Mouse (Mus musculus) neural tube, embryonic 11.5 days (tissue): ENCODE measurements around the gene Tifab. TPM values are rescaled to one million over a fixed set of nuclear protein-coding genes. Genes with fewer than 3 reads are reported as not detected.
"Not testable (repeated sequence)": the region's sequence is repeated elsewhere in the genome, so short reads cannot be mapped to it uniquely, and the experiment has no call there.

Experiments
- ATAC-seq: fragments of 200-750 bp; cut with Nextera tagmentation; 2 replicates; pipeline ENCODE4 v1.8.0; 2017; ENCODE audit warnings: moderate number of reproducible peaks, mild to moderate bottlenecking, moderate TSS enrichment, moderate library complexity; ENCODE audit not compliant: insufficient read depth, low FRiP score, low TSS enrichment
- DNase-seq: peaks from one replicate; pipeline ENCODE4 v3.0.0-alpha.2; 2015; ENCODE audit warnings: low spot score
- H3K27ac ChIP-seq: fragments of 300-500 bp; sonication (generic); 2 replicates; pipeline ENCODE4 v1.5.1; 2014; ENCODE audit warnings: low read depth, mild to moderate bottlenecking, low read length
- H3K27me3 ChIP-seq: fragments of 300-500 bp; sonication (generic); 2 replicates; pipeline ENCODE4 v1.6.1; 2014; ENCODE audit warnings: mild to moderate bottlenecking, low read length, mixed read lengths; ENCODE audit not compliant: control insufficient read depth, insufficient read depth
- H3K36me3 ChIP-seq: fragments of 300-500 bp; sonication (generic); 2 replicates; pipeline ENCODE4 v1.6.1; 2014; ENCODE audit warnings: mild to moderate bottlenecking, low read length, moderate library complexity, mixed read lengths; ENCODE audit not compliant: control insufficient read depth, insufficient read depth
- H3K4me1 ChIP-seq: fragments of 300-500 bp; sonication (generic); 2 replicates; pipeline ENCODE4 v1.6.1; 2014; ENCODE audit warnings: low read length, mixed read lengths; ENCODE audit not compliant: control insufficient read depth, insufficient read depth
- H3K4me2 ChIP-seq: fragments of 300-500 bp; sonication (generic); 2 replicates; pipeline ENCODE4 v1.6.1; 2014; ENCODE audit warnings: low read depth, mild to moderate bottlenecking, moderate library complexity
- H3K4me3 ChIP-seq: fragments of 300-500 bp; sonication (generic); 2 replicates; pipeline ENCODE4 v1.5.1; 2014; ENCODE audit warnings: low read depth, low read length
- H3K9ac ChIP-seq: fragments of 300-500 bp; sonication (generic); 2 replicates; pipeline ENCODE4 v1.6.1; 2014; ENCODE audit warnings: mild to moderate bottlenecking, low read length
- H3K9me3 ChIP-seq: fragments of 300-500 bp; sonication (generic); 2 replicates; pipeline ENCODE4 v1.6.1; 2016; ENCODE audit warnings: low read length; ENCODE audit not compliant: control insufficient read depth
- WGBS: fragments of 180-500 bp; shearing (Covaris S2); extraction: QIAGEN DNeasy Blood & Tissue Kit; methylation state at CpG from one replicate; pipeline ENCODE4 v1.1.7; 2014; 5-methylcytosine and 5-hydroxymethylcytosine counted together
- polyA plus RNA-seq: library from polyadenylated mRNA; unstranded; fragments of >200 nt; fragmentation: Nextera tagmentation; extraction: Ambion mirVana; gene quantifications from 2 replicates; pipeline ENCODE4 v1.2.1, GENCODE M21; 2014

The Tifab gene
- polyA plus RNA-seq, 1 experiment from 2014 or later, result 0.44 TPM

- Histone ChIP-seq H3K27ac (no peak overlapping the region), H3K36me3 (no peaks in the 10 kb centered on the region), H3K4me3 (no peak overlapping the region), H3K4me1 (peaks cover 10% of the 10 kb centered on the region), H3K9ac (no peak overlapping the region), H3K27me3 (peaks cover 11% of the 10 kb centered on the region), H3K9me3 (no peaks in the 10 kb centered on the region), H3K4me2 (no peak overlapping the region)
- 58% methylated on average over 5 of the region's 5 CpGs for WGBS
- DNase-seq (no peak), ATAC-seq (no peak)
Measured at GRCm38 (mm10) chr13:56214633-56215032, 35.9 kb upstream of the Tifab start.

DNA sequence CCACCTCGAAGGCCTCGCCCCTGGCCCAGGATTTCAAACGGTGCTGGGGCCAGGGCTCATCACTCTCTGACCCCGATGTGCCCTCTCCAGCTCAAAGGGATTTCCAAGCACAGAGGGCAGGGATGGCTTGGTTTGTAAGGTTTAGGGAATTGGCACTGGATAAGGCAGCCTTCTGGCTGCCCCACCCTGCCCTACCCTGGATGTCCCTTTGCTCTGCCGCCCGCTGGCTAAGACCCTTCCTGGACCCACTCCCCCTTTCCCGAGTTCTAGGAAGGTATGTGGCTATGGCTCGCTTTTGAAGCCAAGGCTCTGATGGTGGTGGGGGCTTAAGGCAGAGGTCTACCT lies 30.4 kb upstream of the Tifab start:
- peaks cover 13% of the 10 kb centered on the region for H3K4me1 ChIP-seq
- no peak for DNase-seq
- H3K4me2 ChIP-seq, result peak overlapping the region; percentile 36
- peaks cover 21% of the 10 kb centered on the region for H3K27me3 ChIP-seq
- H3K36me3 ChIP-seq, result no peaks in the 10 kb centered on the region
- 10% methylated on average over 8 of the region's 8 CpGs for WGBS
- H3K9ac ChIP-seq, result peak overlapping the region; percentile 39; the same call in 1 of the 2 replicates
- peak; percentile 48; the same call in 1 of the 2 replicates for ATAC-seq
- peak overlapping the region; percentile 65 for H3K27ac ChIP-seq
- no peak overlapping the region for H3K4me3 ChIP-seq
- H3K9me3 ChIP-seq, result no peaks in the 10 kb centered on the region

DNA sequence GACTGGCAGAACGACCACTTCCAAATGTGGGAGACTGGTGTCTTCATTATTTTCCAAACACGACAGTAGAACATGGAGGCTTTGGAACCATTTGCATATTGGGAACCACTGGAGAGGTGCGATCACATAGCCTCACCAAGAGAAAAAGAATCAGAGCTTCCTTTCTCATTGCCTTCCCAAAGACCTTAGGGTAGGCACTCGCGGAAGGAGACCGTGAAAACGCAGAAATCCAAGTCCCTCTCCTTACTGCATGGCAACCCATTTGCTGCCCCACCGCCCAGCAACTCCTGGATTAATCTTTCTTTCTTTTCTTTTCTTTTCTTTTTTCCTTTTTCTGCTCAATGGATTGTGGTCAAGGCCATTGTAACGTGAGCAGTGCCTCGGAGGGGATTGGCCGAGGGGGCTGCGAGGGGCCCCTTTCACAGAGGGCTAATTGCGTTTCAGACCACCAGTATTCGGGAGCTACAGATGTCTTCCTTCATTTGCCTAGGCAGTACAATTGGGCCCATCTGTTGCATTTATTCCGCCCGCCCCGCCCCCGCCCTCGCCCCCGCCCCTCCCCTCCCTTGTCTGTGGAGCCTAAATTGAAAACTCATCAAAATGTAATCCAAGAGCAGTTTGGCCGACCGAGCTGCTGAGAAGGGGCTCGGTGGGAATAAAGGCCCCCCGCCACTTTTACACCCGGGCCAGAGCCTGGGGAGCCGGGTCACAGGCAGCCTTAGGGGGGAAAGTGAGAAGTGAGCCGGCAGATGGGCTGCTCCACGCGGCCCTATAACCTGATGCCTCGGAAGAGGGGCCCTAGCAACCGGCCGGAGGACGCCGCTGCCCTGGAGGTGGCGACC lies 29.8 kb upstream of the Tifab start:
- peak overlapping the region; percentile 36 for H3K4me2 ChIP-seq
- H3K9me3 ChIP-seq, result no peaks in the 10 kb centered on the region
- H3K27me3 ChIP-seq, result peaks cover 21% of the 10 kb centered on the region
- 2% methylated on average over 35 of the region's 35 CpGs for WGBS
- H3K4me1 ChIP-seq, result peaks cover 13% of the 10 kb centered on the region
- peak overlapping the region; percentile 68 for H3K27ac ChIP-seq
- no peaks in the 10 kb centered on the region for H3K36me3 ChIP-seq
- DNase-seq (peak; percentile 69), ATAC-seq (peak; percentile 83)
- peak overlapping the region; percentile 39; the same call in 1 of the 2 replicates for H3K9ac ChIP-seq
- no peak overlapping the region for H3K4me3 ChIP-seq

DNA sequence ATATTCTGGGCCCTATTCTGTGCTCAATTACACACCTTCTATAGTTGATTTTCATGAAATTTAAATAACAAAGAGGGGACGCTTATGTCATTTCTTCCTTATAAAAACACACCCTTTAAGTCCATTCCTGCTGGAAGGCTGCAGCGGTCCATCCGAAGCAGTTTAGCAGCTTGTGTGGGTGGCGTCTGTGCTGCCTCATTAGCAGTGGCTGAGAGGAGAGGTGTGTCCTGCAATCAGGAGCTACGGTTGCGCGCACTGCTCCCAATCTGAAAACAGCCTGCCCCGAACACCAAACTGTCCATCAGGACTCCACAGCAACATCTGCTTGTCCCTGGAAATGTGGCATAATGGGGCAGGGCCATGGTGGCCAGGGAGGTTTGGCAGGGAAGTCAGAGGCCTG lies 20.8 kb upstream of the Tifab start:
- DNase-seq (peak; percentile 32), ATAC-seq (no peak)
- H3K27ac ChIP-seq, result no peak overlapping the region
- H3K9ac ChIP-seq, result no peak overlapping the region
- H3K36me3 ChIP-seq, result no peaks in the 10 kb centered on the region
- H3K4me2 ChIP-seq, result no peak overlapping the region
- WGBS, result 43% methylated on average over 8 of the region's 8 CpGs
- H3K4me3 ChIP-seq, result no peak overlapping the region
- no peaks in the 10 kb centered on the region for H3K9me3 ChIP-seq
- H3K27me3 ChIP-seq, result peaks cover 18% of the 10 kb centered on the region
- H3K4me1 ChIP-seq, result peaks cover 4% of the 10 kb centered on the region; the same call in 1 of the 2 replicates

- 14% methylated on average over 15 of the region's 15 CpGs for WGBS
- no peaks in the 10 kb centered on the region for H3K9me3 ChIP-seq
- DNase-seq, result peak; percentile 91
- H3K4me3 ChIP-seq, result no peak overlapping the region
- H3K36me3 ChIP-seq, result no peaks in the 10 kb centered on the region
- 0 out of 2 replicates have a peak overlapping the region, but pooled peaks have one; percentile 42 for H3K27ac ChIP-seq
- H3K9ac ChIP-seq, result no peak overlapping the region
- peaks cover 17% of the 10 kb centered on the region for H3K27me3 ChIP-seq
- H3K4me2 ChIP-seq, result no peak overlapping the region
- peaks cover 4% of the 10 kb centered on the region; the same call in 1 of the 2 replicates for H3K4me1 ChIP-seq
- 0 out of 2 replicates have a peak, but pooled peaks have one; percentile 31 for ATAC-seq
Measured at GRCm38 (mm10) chr13:56197473-56198266, 19.0 kb upstream of the Tifab start.

DNA sequence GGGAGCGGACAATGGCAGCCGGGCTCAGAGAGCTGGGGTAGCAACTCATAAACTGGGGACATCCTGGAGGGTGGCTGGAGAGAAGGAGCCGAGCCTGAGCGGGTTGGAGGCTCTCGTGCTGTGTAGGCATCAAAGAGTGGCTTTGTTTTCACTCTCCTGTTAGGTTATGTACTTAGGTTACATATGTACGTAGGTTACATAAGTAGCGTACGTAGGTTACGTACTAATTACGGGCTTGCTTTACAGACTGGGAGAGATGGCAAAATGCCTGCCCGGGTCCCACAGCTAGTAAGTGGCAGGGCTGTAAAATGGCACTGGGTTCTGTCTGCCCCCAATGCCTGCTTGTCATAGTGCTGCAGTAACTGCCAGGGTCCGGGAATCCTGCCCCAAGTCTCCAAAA lies 18.3 kb upstream of the Tifab start:
- ATAC-seq (no peak; the same call in 1 of the 2 replicates), DNase-seq (no peak)
- 0 out of 2 replicates have a peak overlapping the region, but pooled peaks have one; percentile 18 for H3K9ac ChIP-seq
- H3K9me3 ChIP-seq, result no peaks in the 10 kb centered on the region
- peaks cover 4% of the 10 kb centered on the region; the same call in 1 of the 2 replicates for H3K4me1 ChIP-seq
- H3K36me3 ChIP-seq, result no peaks in the 10 kb centered on the region
- no peak overlapping the region for H3K4me3 ChIP-seq
- H3K27me3 ChIP-seq, result peaks cover 17% of the 10 kb centered on the region
- 54% methylated on average over 12 of the region's 12 CpGs for WGBS
- no peak overlapping the region for H3K4me2 ChIP-seq
- 0 out of 2 replicates have a peak overlapping the region, but pooled peaks have one; percentile 42 for H3K27ac ChIP-seq

GRCm38 (mm10) chr13:56195824-56196223 lies 17.1 kb upstream of the Tifab start:
- not testable (repeated sequence) for H3K4me3 ChIP-seq, H3K9me3 ChIP-seq, DNase-seq, H3K4me1 ChIP-seq, H3K9ac ChIP-seq, H3K4me2 ChIP-seq, H3K36me3 ChIP-seq, H3K27ac ChIP-seq, ATAC-seq
- peaks cover 14% of the 10 kb centered on the region for H3K27me3 ChIP-seq
- 91% methylated on average over 11 of the region's 11 CpGs for WGBS

- H3K9ac ChIP-seq, DNase-seq, H3K9me3 ChIP-seq, H3K36me3 ChIP-seq, H3K4me1 ChIP-seq, H3K27me3 ChIP-seq, ATAC-seq, H3K4me2 ChIP-seq, H3K27ac ChIP-seq, H3K4me3 ChIP-seq: not testable (repeated sequence)
- 94% methylated on average over 11 of the region's 11 CpGs for WGBS
Measured at GRCm38 (mm10) chr13:56194181-56194580, 15.5 kb upstream of the Tifab start.
